Mouse (Mus musculus) myocyte (in vitro differentiated cells): Measurements from ENCODE around the gene Opa3.

Experiments used
- POLR2A ChIP-seq: IDR thresholded peaks from one replicate; pipeline ENCODE4 v1.6.1; 2011; ENCODE audit warnings: low read depth, mild to moderate bottlenecking, control low read depth, moderate library complexity; ENCODE audit not compliant: insufficient read length
- REST ChIP-seq: IDR thresholded peaks from one replicate; pipeline ENCODE4 v1.6.1; 2011; ENCODE audit warnings: mild to moderate bottlenecking, control low read depth, moderate library complexity; ENCODE audit not compliant: insufficient read depth, insufficient read length
- USF1 ChIP-seq: IDR thresholded peaks from one replicate; pipeline ENCODE4 v1.6.1; 2011; ENCODE audit warnings: low read depth, mild to moderate bottlenecking, control low read depth, moderate library complexity

- TF ChIP-seq POLR2A (no peak), REST (no peak), USF1 (no peak)
Measured at GRCm38 (mm10) chr7:19230041-19230580, 2.0 kb downstream of the Opa3 start.
